Mouse (Mus musculus): ENCODE measurements around the gene Snorc. TPM values are rescaled to one million over a fixed set of nuclear protein-coding genes. Genes with fewer than 3 reads are reported as not detected.

Gene Snorc
- total and polyA plus RNA-seq, 2 experiments from 2014 or later, result 3.6 TPM; not detected in 1

DNA sequence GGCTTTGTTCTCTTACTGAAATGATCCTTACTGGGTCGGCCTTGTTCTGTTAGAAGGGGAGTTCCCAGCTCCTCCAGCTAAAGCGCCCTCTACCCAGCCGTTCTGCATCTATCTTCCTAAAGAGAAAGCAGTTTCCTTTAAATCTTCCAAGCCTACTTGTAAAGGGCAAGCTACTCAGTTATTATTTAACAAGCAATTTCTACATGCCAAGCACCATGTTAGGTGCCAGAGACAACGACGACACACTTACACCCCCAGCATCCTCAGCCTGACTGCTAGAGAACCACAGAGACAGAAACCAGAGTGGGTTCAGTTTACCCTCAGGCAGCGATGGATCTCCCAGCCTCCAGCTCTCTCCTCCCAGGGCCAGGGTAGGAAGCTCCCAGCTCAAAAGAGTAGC lies 37.8 kb downstream of the Snorc start:
- no peak; the same call in 1 of the 2 replicates for TF ChIP-seq CTCF (IDR thresholded peaks at IDR 0.05)
- Histone ChIP-seq H3K4me2 (ENCODE audit: low read depth, low read length, poor library complexity, severe bottlenecking) (no peak overlapping the region), H3K27ac (ENCODE audit: low read depth, low read length) (no peak overlapping the region), H3K4me1 (ENCODE audit: insufficient read depth, low read length) (peaks cover 3% of the 10 kb centered on the region; the same call in 1 of the 2 replicates), H3K27me3 (ENCODE audit: insufficient read depth, low read length) (no peaks in the 10 kb centered on the region), H3K36me3 (ENCODE audit: insufficient read depth, low read length) (no peaks in the 10 kb centered on the region), H3K9me3 (ENCODE audit: low read length) (no peaks in the 10 kb centered on the region), H3K9ac (replicated peaks; ENCODE audit: low read length, poor library complexity, severe bottlenecking) (no peak overlapping the region), H3K4me3 (ENCODE audit: low read depth, low read length) (no peak overlapping the region)
- 65% methylated on average over 6 of the region's 6 CpGs for WGBS
- no peak for DNase-seq (ENCODE audit: low spot score)
- no peak for ATAC-seq (ENCODE audit: low FRiP score)

DNA sequence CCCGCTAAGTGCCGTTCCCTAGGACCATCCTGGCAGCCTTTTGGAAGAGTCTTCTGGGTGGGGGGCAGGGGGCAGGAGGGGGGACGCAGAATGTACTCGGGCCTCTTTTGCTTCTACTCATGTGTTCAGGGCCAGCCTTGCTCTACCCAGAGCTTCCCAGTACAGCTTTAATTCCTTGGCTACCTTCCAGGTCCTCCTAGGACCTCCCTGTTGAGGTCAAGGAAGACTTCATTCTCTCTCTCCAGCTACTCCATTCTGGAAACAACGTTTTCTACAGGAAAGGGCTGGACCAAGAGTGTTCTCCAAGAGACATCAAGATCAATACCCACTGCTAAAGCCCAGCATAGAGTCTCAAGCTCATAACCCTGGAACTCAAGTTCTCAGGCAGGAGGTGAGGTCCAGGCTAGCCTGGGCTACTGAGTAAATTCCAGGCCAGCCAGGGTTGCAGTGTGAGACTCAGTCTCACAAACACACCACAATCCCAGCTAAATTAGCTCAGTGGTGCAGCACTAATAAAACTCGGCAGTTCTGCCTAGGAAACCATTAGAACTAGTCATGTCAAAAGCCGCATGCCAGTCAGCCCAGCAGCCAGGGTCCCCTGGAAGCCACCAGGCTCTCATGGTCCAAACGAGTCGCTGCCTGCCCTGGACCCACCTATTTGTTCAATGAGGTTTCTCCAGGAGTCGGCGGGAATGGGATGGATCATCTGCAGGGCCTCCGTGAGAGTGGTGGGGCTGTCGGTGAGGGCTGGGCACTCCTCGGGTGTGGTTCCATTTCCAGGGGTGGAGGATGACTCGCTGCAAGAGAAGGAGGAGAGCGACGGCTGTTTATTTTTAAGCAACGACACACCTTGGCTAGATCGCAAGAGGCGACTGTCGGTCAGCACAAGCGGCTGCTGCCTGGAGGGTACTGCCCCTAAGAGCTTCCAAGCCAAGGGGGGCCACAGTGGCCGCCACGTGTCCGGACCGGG lies 38.8 kb downstream of the Snorc start:
- H3K27ac ChIP-seq (ENCODE audit: low read depth, low read length), result no peak overlapping the region
- TF ChIP-seq CTCF (IDR thresholded peaks at IDR 0.05), result no peak
- H3K9ac ChIP-seq (replicated peaks; ENCODE audit: low read length, poor library complexity, severe bottlenecking), result peak overlapping the region; percentile 79
- peak overlapping the region; percentile 79 for H3K4me3 ChIP-seq (ENCODE audit: low read depth, low read length)
- peak overlapping the region; percentile 94 for H3K4me2 ChIP-seq (ENCODE audit: low read depth, low read length, poor library complexity, severe bottlenecking)
- DNase-seq (ENCODE audit: low spot score), result no peak
- no peaks in the 10 kb centered on the region for H3K27me3 ChIP-seq (ENCODE audit: insufficient read depth, low read length)
- H3K9me3 ChIP-seq (ENCODE audit: low read length), result no peaks in the 10 kb centered on the region
- peaks cover 3% of the 10 kb centered on the region; the same call in 1 of the 2 replicates for H3K4me1 ChIP-seq (ENCODE audit: insufficient read depth, low read length)
- H3K36me3 ChIP-seq (ENCODE audit: insufficient read depth, low read length), result no peaks in the 10 kb centered on the region
- ATAC-seq (ENCODE audit: low FRiP score), result no peak; the same call in 1 of the 2 replicates
- 23% methylated on average over 26 of the region's 26 CpGs for WGBS

DNA sequence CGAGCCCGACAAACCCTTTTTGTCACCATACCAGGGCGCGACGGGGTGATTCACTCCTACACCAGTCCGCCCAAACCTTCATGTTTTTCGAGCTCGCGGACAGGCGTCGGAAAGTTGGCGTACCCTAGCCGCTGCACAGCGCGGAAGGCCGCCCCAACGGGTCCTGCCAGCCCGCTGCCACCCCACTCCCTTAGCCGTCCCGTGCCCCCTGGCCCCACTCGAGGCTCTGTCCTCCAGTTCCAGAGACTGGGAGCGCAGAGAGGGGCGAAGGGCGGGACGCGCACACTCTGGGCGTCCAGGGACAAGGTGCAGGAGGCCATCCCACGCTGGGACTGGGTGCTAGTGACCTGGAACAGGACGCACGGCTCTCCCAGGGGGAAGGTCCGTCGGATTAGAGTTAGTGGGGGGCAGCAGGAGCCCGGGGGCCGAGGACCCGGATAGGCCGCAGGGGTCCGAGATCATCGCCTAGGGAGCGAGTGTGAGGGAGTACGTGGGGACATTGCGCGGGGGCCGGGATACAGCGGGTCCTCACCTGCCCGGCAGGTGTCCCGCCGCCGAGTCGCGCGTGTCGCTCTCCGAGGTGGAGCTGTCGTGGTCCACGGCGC lies 39.6 kb downstream of the Snorc start, which contains the start of gene Neu2:
Gene Neu2 (plus strand): TSS at position 329 of the 605 bp plus-strand sequence.
- TF ChIP-seq CTCF (IDR thresholded peaks at IDR 0.05), result no peak
- Histone ChIP-seq H3K4me3 (ENCODE audit: low read depth, low read length) (peak within 1 kb of the TSS; percentile 79), H3K27ac (ENCODE audit: low read depth, low read length) (no peak within 1 kb of the TSS), H3K27me3 (ENCODE audit: insufficient read depth, low read length) (no peaks in the 10 kb centered on the region), H3K36me3 (ENCODE audit: insufficient read depth, low read length) (no peaks in the 10 kb centered on the region), H3K9ac (replicated peaks; ENCODE audit: low read length, poor library complexity, severe bottlenecking) (peak within 1 kb of the TSS; percentile 79), H3K9me3 (ENCODE audit: low read length) (no peaks in the 10 kb centered on the region), H3K4me2 (ENCODE audit: low read depth, low read length, poor library complexity, severe bottlenecking) (peak within 1 kb of the TSS; percentile 94), H3K4me1 (ENCODE audit: insufficient read depth, low read length) (peaks cover 3% of the 10 kb centered on the region; the same call in 1 of the 2 replicates)
- ATAC-seq (ENCODE audit: low FRiP score) (peak; percentile 38), DNase-seq (ENCODE audit: low spot score) (no peak)
- WGBS, result under 1% methylated on average over 54 of the region's 56 CpGs

DNA sequence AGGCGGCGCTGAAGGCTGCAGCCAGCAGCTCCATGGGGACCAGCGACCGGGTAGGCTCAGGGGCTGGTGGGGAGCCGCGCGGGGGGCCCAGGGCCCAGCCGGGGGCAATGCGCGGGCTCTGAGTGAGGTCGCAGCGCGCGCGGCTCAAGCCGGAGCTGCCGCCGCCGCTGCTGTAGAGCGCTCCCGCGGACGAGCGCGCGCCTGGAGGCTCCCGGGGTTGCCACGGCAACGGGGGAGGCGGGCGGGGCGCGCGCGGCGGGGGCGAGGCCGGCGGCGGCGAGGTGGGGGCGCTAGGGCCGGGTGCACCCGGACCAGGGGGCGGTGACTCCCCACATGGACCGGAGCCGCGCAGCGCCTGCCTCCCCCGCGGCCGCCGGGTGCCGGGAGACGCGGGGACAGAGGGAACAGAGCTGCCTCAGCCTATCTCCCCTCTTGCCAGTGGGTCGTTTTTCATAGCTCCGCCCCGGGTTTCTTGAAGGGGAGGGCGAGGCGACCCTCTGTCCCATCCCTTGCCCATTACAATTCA lies 40.2 kb downstream of the Snorc start:
- under 1% methylated on average over 32 of the region's 61 CpGs for WGBS
- peaks cover 3% of the 10 kb centered on the region; the same call in 1 of the 2 replicates for H3K4me1 ChIP-seq (ENCODE audit: insufficient read depth, low read length)
- peak overlapping the region; percentile 94 for H3K4me2 ChIP-seq (ENCODE audit: low read depth, low read length, poor library complexity, severe bottlenecking)
- H3K9me3 ChIP-seq (ENCODE audit: low read length), result no peaks in the 10 kb centered on the region
- no peaks in the 10 kb centered on the region for H3K27me3 ChIP-seq (ENCODE audit: insufficient read depth, low read length)
- peak; percentile 75 for DNase-seq (ENCODE audit: low spot score)
- H3K27ac ChIP-seq (ENCODE audit: low read depth, low read length), result no peak overlapping the region
- peak; percentile 89 for ATAC-seq (ENCODE audit: low FRiP score)
- no peaks in the 10 kb centered on the region for H3K36me3 ChIP-seq (ENCODE audit: insufficient read depth, low read length)
- peak overlapping the region; percentile 79 for H3K4me3 ChIP-seq (ENCODE audit: low read depth, low read length)
- TF ChIP-seq CTCF (IDR thresholded peaks at IDR 0.05), result no peak
- H3K9ac ChIP-seq (replicated peaks; ENCODE audit: low read length, poor library complexity, severe bottlenecking), result peak overlapping the region; percentile 79

DNA sequence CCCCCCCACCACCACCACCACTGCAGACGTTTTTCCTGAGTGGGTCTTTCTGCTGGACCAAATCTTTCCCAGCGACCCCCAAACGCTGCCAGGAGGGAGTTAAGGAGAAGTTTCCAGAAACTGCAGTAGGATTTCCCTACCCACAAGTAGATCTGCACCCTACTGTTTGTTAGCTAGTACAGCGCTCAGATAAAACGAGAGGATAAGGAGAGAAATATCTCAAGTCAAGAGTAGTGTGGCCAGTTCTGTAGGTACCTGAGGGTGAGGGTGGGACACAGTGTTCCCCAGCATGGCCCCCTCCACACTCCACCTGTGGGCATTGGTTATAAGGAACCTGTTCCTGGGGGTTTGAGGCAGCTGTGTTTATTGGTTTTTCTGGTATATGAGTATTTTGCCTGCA lies 40.8 kb downstream of the Snorc start:
- TF ChIP-seq CTCF (IDR thresholded peaks at IDR 0.05), result peak; percentile 36
- H3K27me3 ChIP-seq (ENCODE audit: insufficient read depth, low read length), result no peaks in the 10 kb centered on the region

More for the DNA sequence above, 40.8 kb downstream of the Snorc start:
- whole genome bisulfite sequencing, result 8% methylated on average over 5 of the region's 5 CpGs
- DNase-seq (ENCODE audit: low spot score), result no peak
- peak overlapping the region; percentile 79; the same call in 1 of the 2 replicates for H3K9ac ChIP-seq (replicated peaks; ENCODE audit: low read length, poor library complexity, severe bottlenecking)
- peaks cover 3% of the 10 kb centered on the region; the same call in 1 of the 2 replicates for H3K4me1 ChIP-seq (ENCODE audit: insufficient read depth, low read length)
- peak overlapping the region; percentile 79 for H3K4me3 ChIP-seq (ENCODE audit: low read depth, low read length)
- H3K36me3 ChIP-seq (ENCODE audit: insufficient read depth, low read length), result no peaks in the 10 kb centered on the region
- no peak for ATAC-seq (ENCODE audit: low FRiP score)
- peak overlapping the region; percentile 94 for H3K4me2 ChIP-seq (ENCODE audit: low read depth, low read length, poor library complexity, severe bottlenecking)
- H3K9me3 ChIP-seq (ENCODE audit: low read length), result no peaks in the 10 kb centered on the region
- no peak overlapping the region for H3K27ac ChIP-seq (ENCODE audit: low read depth, low read length)

Measured in midbrain, postnatal 0 days (tissue).